Mouse (Mus musculus) right cerebral cortex, postnatal 14 days (tissue): ENCODE results near the gene Gadl1.

Experiments used
- DNase-seq: peaks from one replicate; pipeline ENCODE4 v3.0.0; 2022

Gadl1 gene

GRCm38 (mm10) chr9:116091101-116091841 lies 182.0 kb downstream of the Gadl1 start:
- no peak for DNase-seq

GRCm38 (mm10) chr9:116091921-116092320 lies 182.7 kb downstream of the Gadl1 start:
- DNase-seq, result peak; percentile 31

- DNase-seq, result peak; percentile 75
Observed at GRCm38 (mm10) chr9:116098724-116099595, 189.7 kb downstream of the Gadl1 start.

- DNase-seq, result no peak
Observed at GRCm38 (mm10) chr9:116099596-116099993, 190.3 kb downstream of the Gadl1 start.

- no peak for DNase-seq
Observed at GRCm38 (mm10) chr9:116100015-116100414, 190.8 kb downstream of the Gadl1 start.

GRCm38 (mm10) chr9:116101842-116102241 lies 192.6 kb downstream of the Gadl1 start:
- no peak for DNase-seq

GRCm38 (mm10) chr9:116104770-116105169 lies 195.5 kb downstream of the Gadl1 start:
- DNase-seq, result no peak

GRCm38 (mm10) chr9:116108729-116109128 lies 199.5 kb downstream of the Gadl1 start:
- DNase-seq, result no peak

- no peak for DNase-seq
Observed at GRCm38 (mm10) chr9:116111149-116111970, 202.1 kb downstream of the Gadl1 start.

GRCm38 (mm10) chr9:116114339-116114738 lies 205.1 kb downstream of the Gadl1 start:
- DNase-seq, result no peak

GRCm38 (mm10) chr9:116115875-116116274 lies 206.6 kb downstream of the Gadl1 start:
- DNase-seq, result no peak

- no peak for DNase-seq
Observed at GRCm38 (mm10) chr9:116118332-116118872, 209.1 kb downstream of the Gadl1 start.

GRCm38 (mm10) chr9:116119990-116120389 lies 210.7 kb downstream of the Gadl1 start:
- no peak for DNase-seq

GRCm38 (mm10) chr9:116121472-116121871 lies 212.2 kb downstream of the Gadl1 start:
- no peak for DNase-seq

GRCm38 (mm10) chr9:116122544-116122943 lies 213.3 kb downstream of the Gadl1 start:
- no peak for DNase-seq

- DNase-seq, result peak; percentile 26
Observed at GRCm38 (mm10) chr9:116122969-116123589, 213.8 kb downstream of the Gadl1 start.
